29 mouse cellular contexts compared by ENCODE assay signal in genomic region chr11:21337855-21338254, GRCm38 (mm10). TPM values are rescaled to one million over a fixed set of nuclear protein-coding genes. Genes with fewer than 3 reads are reported as not detected.
DNase-seq lines count a peak whose midpoint lies in the region; ATAC-seq and TF ChIP-seq lines count a peak whose summit lies in the region.
"Had no signal": no experiment of that assay in that cellular context is flagged by ENCODE, and none has a peak within 500 bp of the region (broad histone marks: within the 10 kb centered on the region; RNA-seq: fewer than 3 reads in every experiment).

No protein-coding gene starts in this region.

- DNase-seq in embryonic facial prominence, embryonic 14.5 days (ENCODE audit: low spot score), result peak; percentile 31
- DNase-seq in embryonic facial prominence, embryonic 10.5 days (ENCODE audit: low spot score), result no peak
- peak; percentile 33 for DNase-seq in kidney, postnatal 0 days (ENCODE audit: low spot score)
- no peak for DNase-seq in kidney, adult 9 months
- DNase-seq in gastrocnemius, adult 8-10 months (ENCODE audit: low spot score in 2 of 2), result peak; percentile 37 to 40
- DNase-seq in mesoderm, embryonic 11.5 days (ENCODE audit: low read depth, low spot score), result peak; percentile 11
- DNase-seq in yolk sac, embryonic 10.5 days (ENCODE audit: low spot score), result no peak
- DNase-seq in MN1 (ENCODE audit: low spot score), result no peak
- DNase-seq: adrenal gland, postnatal 10 days; cerebellum, adult 8-10 months; cerebellum, postnatal 25 days; heart, postnatal 10 days; kidney, postnatal 10 days; layer of hippocampus, postnatal 36 days; liver, embryonic 13.5 days; lung, adult 18-20 months; lung, postnatal 4 days; midbrain, embryonic 14.5 days; right cerebral cortex, adult 18-20 months; thymus, adult 18-20 months; thymus, postnatal 25 days had no signal

- 80% methylated on average over 1 of the region's 1 CpGs for WGBS in embryonic facial prominence, embryonic 14.5 days
- WGBS in embryonic facial prominence, embryonic 10.5 days, result 88% methylated on average over 1 of the region's 1 CpGs
- 31% methylated on average over 1 of the region's 1 CpGs for WGBS in kidney, postnatal 0 days

- no peak overlapping the region for H3K4me3 ChIP-seq in embryonic facial prominence, embryonic 14.5 days (ENCODE audit: low read depth, low read length)
- no peak overlapping the region for H3K4me3 ChIP-seq in embryonic facial prominence, embryonic 10.5 days
- H3K4me3 ChIP-seq in kidney, postnatal 0 days (replicated peaks; ENCODE audit: low read depth, low read length), result no peak overlapping the region
- H3K4me3 ChIP-seq: heart, embryonic 13.5 days; limb, embryonic 15.5 days; liver, embryonic 13.5 days had no signal

- no peak overlapping the region for H3K4me2 ChIP-seq in embryonic facial prominence, embryonic 14.5 days (ENCODE audit: low read depth, low read length)
- no peak overlapping the region for H3K4me2 ChIP-seq in kidney, postnatal 0 days (ENCODE audit: low read length)
- H3K4me2 ChIP-seq: heart, embryonic 13.5 days; hindbrain, embryonic 14.5 days; limb, embryonic 15.5 days; liver, embryonic 13.5 days had no signal

- ATAC-seq in embryonic facial prominence, embryonic 14.5 days (ENCODE audit: low read depth), result peak; percentile 77; the same call in 1 of the 2 replicates
- ATAC-seq in kidney, postnatal 0 days (replicated peaks; ENCODE audit: low FRiP score, low read depth), result no peak
- ATAC-seq: forebrain, embryonic 14.5 days; intestine, postnatal 0 days; Patski had no signal

- peaks cover 39% of the 10 kb centered on the region for H3K36me3 ChIP-seq in embryonic facial prominence, embryonic 14.5 days (ENCODE audit: control insufficient read depth, insufficient read depth, low read length)
- H3K36me3 ChIP-seq in embryonic facial prominence, embryonic 10.5 days (replicated peaks), result peaks cover 12% of the 10 kb centered on the region
- no peaks in the 10 kb centered on the region for H3K36me3 ChIP-seq in kidney, postnatal 0 days (ENCODE audit: insufficient read depth, low read length)
- H3K36me3 ChIP-seq: liver, embryonic 13.5 days had no signal

- no peaks in the 10 kb centered on the region for H3K9me3 ChIP-seq in embryonic facial prominence, embryonic 14.5 days (ENCODE audit: control insufficient read depth, low read length)
- H3K9me3 ChIP-seq in embryonic facial prominence, embryonic 10.5 days, result no peaks in the 10 kb centered on the region
- no peaks in the 10 kb centered on the region for H3K9me3 ChIP-seq in kidney, postnatal 0 days (replicated peaks; ENCODE audit: low read length)
- H3K9me3 ChIP-seq: G1E; heart, embryonic 13.5 days; limb, embryonic 15.5 days; liver, embryonic 13.5 days had no signal

- no peak overlapping the region for H3K27ac ChIP-seq in embryonic facial prominence, embryonic 14.5 days (replicated peaks; ENCODE audit: low read depth, low read length)
- H3K27ac ChIP-seq in embryonic facial prominence, embryonic 10.5 days (replicated peaks), result no peak overlapping the region
- no peak overlapping the region for H3K27ac ChIP-seq in kidney, postnatal 0 days
- H3K27ac ChIP-seq: heart, embryonic 13.5 days; hindbrain, embryonic 14.5 days; limb, embryonic 15.5 days; liver, embryonic 13.5 days; stomach, postnatal 0 days had no signal

- H3K9ac ChIP-seq in embryonic facial prominence, embryonic 14.5 days (ENCODE audit: low read depth, low read length), result no peak overlapping the region
- H3K9ac ChIP-seq in kidney, postnatal 0 days (ENCODE audit: low read depth, low read length), result no peak overlapping the region
- H3K9ac ChIP-seq: heart, embryonic 13.5 days; hindbrain, embryonic 14.5 days; limb, embryonic 15.5 days; liver, embryonic 13.5 days had no signal

- no peak for TF ChIP-seq CTCF in kidney, postnatal 0 days (IDR thresholded peaks at IDR 0.05; ENCODE audit: low read depth)

- no peaks in the 10 kb centered on the region for H3K4me1 ChIP-seq in embryonic facial prominence, embryonic 14.5 days (ENCODE audit: control insufficient read depth, insufficient read depth, low read length)
- H3K4me1 ChIP-seq in embryonic facial prominence, embryonic 10.5 days, result no peaks in the 10 kb centered on the region
- H3K4me1 ChIP-seq in kidney, postnatal 0 days (replicated peaks; ENCODE audit: insufficient read depth, low read length), result no peaks in the 10 kb centered on the region
- H3K4me1 ChIP-seq: limb, embryonic 15.5 days had no signal

- H3K27me3 ChIP-seq in embryonic facial prominence, embryonic 14.5 days (replicated peaks; ENCODE audit: control insufficient read depth, insufficient read depth, low read length), result no peaks in the 10 kb centered on the region
- no peaks in the 10 kb centered on the region for H3K27me3 ChIP-seq in embryonic facial prominence, embryonic 10.5 days (replicated peaks; ENCODE audit: low read depth, poor library complexity, severe bottlenecking)
- no peaks in the 10 kb centered on the region for H3K27me3 ChIP-seq in kidney, postnatal 0 days (ENCODE audit: insufficient read depth, low read length)
- H3K27me3 ChIP-seq: heart, embryonic 13.5 days; limb, embryonic 15.5 days; liver, embryonic 13.5 days; Patski had no signal

RNA-seq across cellular contexts. Expression of gene Ugp2, which starts 33.1 kb away (rescaled TPM):
- 119 and 128 TPM in 2 replicates for polyA plus RNA-seq in embryonic facial prominence, embryonic 14.5 days (2014; fragmentation: Nextera tagmentation; extraction: Ambion mirVana)
- 53.5 and 54.2 TPM in 2 replicates for polyA plus RNA-seq in embryonic facial prominence, embryonic 10.5 days (2016; fragmentation: Nextera tagmentation; extraction: Ambion mirVana)
- 90.1 and 97.4 TPM in 2 replicates for polyA plus RNA-seq in kidney, postnatal 0 days (2015; fragmentation: Nextera tagmentation; extraction: Ambion mirVana)
- 100 to 1,000 TPM; 464 to 563 (median 508) TPM for total RNA-seq in gastrocnemius, adult 8-10 months (2022)

Comparison
In these comparisons a context has a peak if more than half of its experiments do, and no peak if none do; other contexts are left out.
1. DNase-seq: peak in embryonic facial prominence, embryonic 14.5 days (single experiment), kidney, postnatal 0 days (single experiment), gastrocnemius, adult 8-10 months (2 of 2) and mesoderm, embryonic 11.5 days (single experiment); none in embryonic facial prominence, embryonic 10.5 days (single experiment), kidney, adult 9 months (single experiment), yolk sac, embryonic 10.5 days (single experiment) and MN1 (single experiment).